Mouse (Mus musculus) megakaryocyte, embryonic 14.5 days (primary cell): ENCODE measurements around the gene 6030408B16Rik.

Source experiments
- FLI1 ChIP-seq: IDR thresholded peaks from 2 replicates; pipeline ENCODE4 v1.6.1; 2012; ENCODE audit warnings: low read length, inconsistent platforms, mixed read lengths
- GATA1 ChIP-seq: IDR thresholded peaks from 3 replicates; pipeline ENCODE4 v1.6.1; 2012; ENCODE audit warnings: mixed read lengths, low read length, inconsistent platforms, borderline replicate concordance

GRCm38 (mm10) chr15:101309493-101309892 is 16.5 kb downstream of the 6030408B16Rik start:
- TF ChIP-seq GATA1: no peak
- TF ChIP-seq FLI1: no peak
